Mouse (Mus musculus): ENCODE results near the gene Cmah. TPM values are rescaled to one million over a fixed set of nuclear protein-coding genes. Genes with fewer than 3 reads are reported as not detected.

Gene Cmah
- polyA plus RNA-seq, 1 experiment from 2014 or later: 0.19 TPM

DNA sequence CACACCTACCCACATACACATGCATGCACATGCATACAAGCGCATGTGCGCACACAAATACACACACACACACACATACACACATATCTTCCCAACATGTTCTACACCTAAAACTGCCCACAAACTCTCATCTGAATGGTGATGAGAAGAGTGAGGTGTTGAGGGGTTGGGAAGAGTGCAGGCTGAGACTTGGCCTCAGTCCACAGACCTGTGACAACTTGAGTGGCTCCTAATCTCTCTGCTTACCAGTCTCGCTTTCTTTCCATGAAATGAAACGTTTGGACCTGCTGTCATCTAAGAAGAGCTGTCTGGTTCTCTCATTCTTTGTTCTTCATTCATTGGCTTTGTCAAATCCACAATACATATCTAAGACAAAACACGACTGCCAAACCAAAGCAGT is 169.1 kb downstream of the Cmah start:
- no peak for ATAC-seq (ENCODE audit: insufficient number of reproducible peaks, insufficient read depth, low FRiP score, low TSS enrichment, low read depth)
- WGBS: 91% methylated on average over 5 of the region's 5 CpGs
- H3K27ac ChIP-seq: no peak overlapping the region
- H3K9me3 ChIP-seq: no peaks in the 10 kb centered on the region
- no peaks in the 10 kb centered on the region for H3K36me3 ChIP-seq
- H3K4me2 ChIP-seq: no peak overlapping the region
- H3K9ac ChIP-seq (replicated peaks): no peak overlapping the region
- no peak overlapping the region for H3K4me3 ChIP-seq (replicated peaks)
- H3K27me3 ChIP-seq: no peaks in the 10 kb centered on the region; the same call in 1 of the 2 replicates
- no peaks in the 10 kb centered on the region for H3K4me1 ChIP-seq (replicated peaks)

DNA sequence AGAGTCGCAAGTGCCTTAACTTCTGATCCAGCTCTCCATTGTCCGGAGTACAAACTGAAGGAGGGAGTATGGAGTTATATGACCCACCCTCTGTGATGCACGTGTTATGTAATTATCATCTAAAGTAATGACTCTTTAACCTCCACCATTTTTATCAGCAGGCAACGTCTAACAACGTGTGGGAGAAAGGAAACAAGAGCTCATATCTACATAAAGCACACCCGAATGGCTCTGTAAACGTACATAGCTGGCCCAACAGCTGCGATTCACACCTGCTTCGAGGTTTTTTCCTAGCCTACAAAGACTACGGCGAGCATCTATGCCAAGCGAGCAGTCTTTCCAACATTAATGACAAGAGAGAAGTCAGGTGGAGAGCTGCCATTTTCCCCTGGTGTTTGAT is 169.8 kb downstream of the Cmah start:
- no peaks in the 10 kb centered on the region for H3K36me3 ChIP-seq
- ATAC-seq (ENCODE audit: insufficient number of reproducible peaks, insufficient read depth, low FRiP score, low TSS enrichment, low read depth): no peak
- no peaks in the 10 kb centered on the region for H3K9me3 ChIP-seq
- H3K9ac ChIP-seq (replicated peaks): no peak overlapping the region
- no peaks in the 10 kb centered on the region for H3K4me1 ChIP-seq (replicated peaks)
- H3K4me2 ChIP-seq: no peak overlapping the region
- WGBS: 83% methylated on average over 12 of the region's 12 CpGs
- no peak overlapping the region for H3K4me3 ChIP-seq (replicated peaks)
- no peaks in the 10 kb centered on the region; the same call in 1 of the 2 replicates for H3K27me3 ChIP-seq
- H3K27ac ChIP-seq: no peak overlapping the region

DNA sequence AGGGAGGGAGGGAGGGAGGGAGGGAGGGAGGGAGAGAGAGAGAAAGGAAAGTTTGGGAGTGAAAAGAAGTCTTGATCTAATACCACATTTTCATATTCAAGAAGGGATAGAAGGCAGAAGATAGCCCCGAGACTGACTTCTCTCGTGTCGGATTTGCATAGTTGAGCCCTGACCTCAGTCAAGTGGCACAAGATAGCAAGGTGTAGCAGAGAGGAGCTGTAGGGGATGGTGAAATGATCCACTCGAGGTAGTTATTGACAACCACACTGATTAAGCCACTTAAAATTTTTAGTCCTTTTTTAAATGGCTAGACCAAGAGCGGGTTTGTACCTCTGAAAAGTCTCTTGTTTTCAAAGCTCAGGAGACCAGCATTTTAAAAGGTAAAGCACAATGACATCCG is 171.1 kb downstream of the Cmah start:
- H3K27me3 ChIP-seq: no peaks in the 10 kb centered on the region; the same call in 1 of the 2 replicates
- ATAC-seq (ENCODE audit: insufficient number of reproducible peaks, insufficient read depth, low FRiP score, low TSS enrichment, low read depth): no peak
- no peak overlapping the region for H3K27ac ChIP-seq
- 80% methylated on average over 6 of the region's 6 CpGs for WGBS
- no peaks in the 10 kb centered on the region for H3K36me3 ChIP-seq
- no peak overlapping the region for H3K9ac ChIP-seq (replicated peaks)
- H3K4me3 ChIP-seq (replicated peaks): no peak overlapping the region
- no peaks in the 10 kb centered on the region for H3K9me3 ChIP-seq
- H3K4me1 ChIP-seq (replicated peaks): no peaks in the 10 kb centered on the region
- no peak overlapping the region for H3K4me2 ChIP-seq

DNA sequence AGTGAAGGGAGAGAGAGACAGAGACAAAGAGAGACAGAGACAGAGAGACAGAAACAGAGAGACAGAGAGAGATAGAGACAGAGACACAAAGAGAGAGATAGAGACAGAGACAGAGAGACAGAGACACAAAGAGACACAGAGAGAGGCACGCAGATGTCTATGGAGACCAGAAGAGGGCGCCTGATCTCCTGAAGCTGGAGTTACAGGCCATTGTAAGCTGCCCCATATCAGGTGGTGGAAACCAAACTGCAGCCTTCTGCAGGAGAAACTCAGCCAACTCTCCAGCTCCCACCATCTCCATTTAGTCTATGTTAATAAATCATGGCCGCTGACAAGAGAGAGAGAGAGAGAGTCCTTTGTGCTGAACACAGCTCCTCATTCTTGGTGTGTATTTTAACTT is 172.3 kb downstream of the Cmah start:
- Histone ChIP-seq H3K4me2 (no peak overlapping the region), H3K9ac (replicated peaks) (no peak overlapping the region), H3K27me3 (no peaks in the 10 kb centered on the region; the same call in 1 of the 2 replicates), H3K4me1 (replicated peaks) (no peaks in the 10 kb centered on the region), H3K9me3 (no peaks in the 10 kb centered on the region), H3K36me3 (no peaks in the 10 kb centered on the region), H3K27ac (no peak overlapping the region), H3K4me3 (replicated peaks) (no peak overlapping the region)
- ATAC-seq (ENCODE audit: insufficient number of reproducible peaks, insufficient read depth, low FRiP score, low TSS enrichment, low read depth): no peak
- 38% methylated on average over 3 of the region's 3 CpGs for WGBS

DNA sequence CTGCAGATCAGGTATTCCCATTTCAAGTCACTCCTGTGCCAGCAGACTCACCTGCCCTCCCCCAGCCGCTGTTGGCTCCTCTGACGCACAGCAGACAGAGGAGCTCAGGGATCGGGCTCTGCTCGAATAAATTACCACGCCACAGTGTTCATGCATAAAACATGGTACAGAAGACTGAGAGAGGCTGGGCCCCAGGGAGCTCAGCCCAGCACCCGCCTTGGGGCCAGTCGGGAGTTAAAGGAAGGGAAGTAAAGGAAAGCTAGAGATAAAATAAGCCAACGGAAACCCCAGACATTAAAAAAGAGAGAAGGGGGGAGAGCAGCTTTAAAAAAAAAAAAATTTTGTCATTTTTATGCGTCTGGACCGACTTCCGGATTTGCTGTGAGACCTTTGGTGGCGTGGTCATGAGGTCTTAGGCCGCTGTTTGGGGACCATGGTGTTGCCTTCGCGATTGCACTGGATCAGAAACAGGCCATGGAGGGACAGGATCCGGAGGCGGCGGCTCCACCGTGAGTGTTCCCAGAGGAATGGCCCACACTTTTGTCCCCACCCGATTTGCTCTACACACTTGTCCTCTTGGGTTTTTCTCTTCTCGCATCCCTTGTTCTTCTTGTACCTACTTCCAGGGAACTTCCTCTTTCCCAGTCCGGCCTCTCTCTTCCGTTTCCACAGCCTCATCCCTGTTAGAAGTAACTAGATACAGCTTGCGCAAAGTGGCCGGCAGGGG is 174.1 kb downstream of the Cmah start:
- Histone ChIP-seq H3K9ac (replicated peaks) (no peak overlapping the region), H3K27me3 (no peaks in the 10 kb centered on the region), H3K4me2 (no peak overlapping the region), H3K4me3 (replicated peaks) (no peak overlapping the region), H3K9me3 (no peaks in the 10 kb centered on the region), H3K27ac (no peak overlapping the region), H3K4me1 (replicated peaks) (no peaks in the 10 kb centered on the region), H3K36me3 (no peaks in the 10 kb centered on the region)
- WGBS: 84% methylated on average over 25 of the region's 25 CpGs
- ATAC-seq (ENCODE audit: insufficient number of reproducible peaks, insufficient read depth, low FRiP score, low TSS enrichment, low read depth): no peak

DNA sequence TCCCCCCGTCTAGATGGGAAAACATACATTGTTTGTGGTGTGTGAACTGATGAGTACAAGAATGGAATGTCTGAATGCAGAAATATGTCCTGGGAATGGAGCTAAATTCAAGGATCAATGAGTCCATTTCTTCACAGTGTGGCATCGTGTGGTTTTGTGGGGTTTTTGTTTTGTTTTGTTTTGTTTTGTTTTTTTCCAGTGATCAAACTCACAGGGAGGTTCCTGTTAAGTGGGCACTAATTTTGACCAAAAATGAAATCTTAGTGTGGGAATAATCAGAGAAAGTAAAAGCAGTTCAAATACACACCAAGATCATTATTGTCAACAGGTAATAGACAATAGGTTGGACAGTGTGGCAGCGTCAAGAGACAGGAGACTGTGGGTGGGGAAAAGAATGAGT is 174.7 kb downstream of the Cmah start:
- Histone ChIP-seq H3K27ac (no peak overlapping the region), H3K4me1 (replicated peaks) (no peaks in the 10 kb centered on the region), H3K9ac (replicated peaks) (no peak overlapping the region), H3K9me3 (no peaks in the 10 kb centered on the region), H3K4me3 (replicated peaks) (no peak overlapping the region), H3K4me2 (no peak overlapping the region), H3K27me3 (no peaks in the 10 kb centered on the region), H3K36me3 (no peaks in the 10 kb centered on the region)
- 88% methylated on average over 3 of the region's 3 CpGs for whole genome bisulfite sequencing
- ATAC-seq (ENCODE audit: insufficient number of reproducible peaks, insufficient read depth, low FRiP score, low TSS enrichment, low read depth): no peak

DNA sequence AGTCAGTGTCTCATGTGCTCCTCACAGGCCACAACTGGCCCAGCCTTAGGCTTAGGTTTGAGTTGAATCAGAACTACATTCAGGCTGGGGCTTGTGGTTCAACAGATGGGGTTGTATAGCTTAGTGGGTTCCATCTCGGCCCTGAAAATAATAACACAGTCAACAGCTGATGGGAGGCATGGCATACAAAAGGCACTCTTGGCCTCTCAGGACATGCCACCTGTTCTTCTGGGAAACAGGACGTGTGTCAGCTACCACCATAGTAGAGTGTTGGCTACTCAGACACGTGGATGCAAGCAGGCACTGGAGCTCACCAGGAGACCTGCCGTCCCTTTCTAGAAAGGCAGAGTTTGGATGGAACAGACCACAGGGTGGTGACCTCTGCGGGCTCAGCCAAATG is 178.6 kb downstream of the Cmah start:
- Histone ChIP-seq H3K4me3 (replicated peaks) (no peak overlapping the region), H3K9ac (replicated peaks) (no peak overlapping the region), H3K27me3 (no peaks in the 10 kb centered on the region), H3K9me3 (no peaks in the 10 kb centered on the region), H3K27ac (no peak overlapping the region), H3K4me2 (no peak overlapping the region), H3K4me1 (replicated peaks) (no peaks in the 10 kb centered on the region), H3K36me3 (no peaks in the 10 kb centered on the region)
- 56% methylated on average over 5 of the region's 5 CpGs for whole genome bisulfite sequencing
- no peak for ATAC-seq (ENCODE audit: insufficient number of reproducible peaks, insufficient read depth, low FRiP score, low TSS enrichment, low read depth)

DNA sequence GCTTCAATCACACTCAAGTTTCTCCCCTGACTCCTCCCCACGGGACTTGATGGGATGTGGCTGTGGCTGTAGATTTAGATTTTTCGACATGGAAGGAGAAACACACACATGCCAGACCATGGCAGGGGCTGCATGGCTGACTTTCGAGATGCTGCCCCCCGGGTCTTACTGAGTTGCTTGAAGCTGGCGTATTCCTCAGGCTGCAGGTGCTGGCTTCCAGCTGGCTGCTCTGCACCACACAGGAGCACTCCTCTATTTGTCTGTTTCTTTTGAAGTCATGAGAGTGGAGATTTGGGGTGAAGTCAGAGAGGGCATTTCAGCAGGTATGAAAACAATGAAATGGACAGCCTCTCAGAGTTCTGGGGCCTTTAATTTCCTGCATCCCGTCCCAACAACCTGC is 180.0 kb downstream of the Cmah start:
- H3K4me3 ChIP-seq (replicated peaks): no peak overlapping the region
- H3K4me1 ChIP-seq (replicated peaks): no peaks in the 10 kb centered on the region
- no peak overlapping the region for H3K4me2 ChIP-seq
- H3K27ac ChIP-seq: no peak overlapping the region
- ATAC-seq (ENCODE audit: insufficient number of reproducible peaks, insufficient read depth, low FRiP score, low TSS enrichment, low read depth): no peak
- no peak overlapping the region for H3K9ac ChIP-seq (replicated peaks)
- no peaks in the 10 kb centered on the region for H3K27me3 ChIP-seq
- H3K9me3 ChIP-seq: no peaks in the 10 kb centered on the region
- 72% methylated on average over 6 of the region's 6 CpGs for WGBS
- H3K36me3 ChIP-seq: no peaks in the 10 kb centered on the region

DNA sequence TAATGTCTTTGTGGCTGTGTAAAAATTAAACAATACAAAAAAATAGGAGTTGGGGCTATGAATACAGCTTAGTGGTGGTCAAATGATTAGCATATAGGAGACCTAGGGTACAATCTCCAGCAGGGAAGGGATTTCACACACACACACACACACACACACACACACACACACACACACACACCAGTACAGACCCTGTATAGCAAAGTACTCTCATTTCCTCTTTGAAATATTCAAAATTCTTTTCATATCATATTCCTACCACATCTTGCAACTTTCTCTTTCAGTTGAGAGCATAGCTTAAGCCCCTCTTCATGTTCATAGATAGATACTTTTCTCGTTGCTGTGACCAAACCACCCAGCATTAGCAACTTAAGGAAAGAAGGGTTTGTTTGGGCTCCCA is 181.7 kb downstream of the Cmah start:
- WGBS: 70% methylated on average over 1 of the region's 1 CpGs
- Histone ChIP-seq H3K9ac (replicated peaks) (no peak overlapping the region), H3K4me3 (replicated peaks) (no peak overlapping the region), H3K27me3 (no peaks in the 10 kb centered on the region), H3K27ac (no peak overlapping the region), H3K4me1 (replicated peaks) (no peaks in the 10 kb centered on the region), H3K4me2 (no peak overlapping the region), H3K36me3 (no peaks in the 10 kb centered on the region), H3K9me3 (no peaks in the 10 kb centered on the region)
- ATAC-seq (ENCODE audit: insufficient number of reproducible peaks, insufficient read depth, low FRiP score, low TSS enrichment, low read depth): no peak

DNA sequence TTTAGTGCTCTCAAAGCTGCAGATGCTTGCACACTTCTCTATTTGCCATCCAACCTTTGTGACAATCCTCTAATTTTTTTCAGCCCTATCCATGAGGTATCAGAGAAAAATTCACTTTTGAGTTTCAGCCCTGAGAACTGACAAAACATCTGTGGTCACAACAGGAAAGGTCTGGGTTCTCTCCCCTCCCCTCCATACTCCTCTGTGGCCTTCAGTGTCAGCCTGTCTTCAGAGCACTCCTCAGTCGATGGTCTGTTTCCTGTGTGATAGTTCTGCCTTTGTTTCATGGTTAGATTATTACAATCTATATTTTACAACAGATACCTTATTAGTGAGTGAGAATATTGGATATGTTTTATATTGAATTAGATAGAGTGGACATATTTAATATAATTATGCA is 184.2 kb downstream of the Cmah start:
- no peak overlapping the region for H3K4me3 ChIP-seq (replicated peaks)
- no peaks in the 10 kb centered on the region for H3K27me3 ChIP-seq
- H3K27ac ChIP-seq: no peak overlapping the region
- no peak overlapping the region for H3K9ac ChIP-seq (replicated peaks)
- ATAC-seq (ENCODE audit: insufficient number of reproducible peaks, insufficient read depth, low FRiP score, low TSS enrichment, low read depth): no peak
- H3K4me2 ChIP-seq: no peak overlapping the region
- no peaks in the 10 kb centered on the region for H3K9me3 ChIP-seq
- 76% methylated on average over 1 of the region's 1 CpGs for WGBS
- H3K4me1 ChIP-seq (replicated peaks): no peaks in the 10 kb centered on the region
- H3K36me3 ChIP-seq: no peaks in the 10 kb centered on the region

DNA sequence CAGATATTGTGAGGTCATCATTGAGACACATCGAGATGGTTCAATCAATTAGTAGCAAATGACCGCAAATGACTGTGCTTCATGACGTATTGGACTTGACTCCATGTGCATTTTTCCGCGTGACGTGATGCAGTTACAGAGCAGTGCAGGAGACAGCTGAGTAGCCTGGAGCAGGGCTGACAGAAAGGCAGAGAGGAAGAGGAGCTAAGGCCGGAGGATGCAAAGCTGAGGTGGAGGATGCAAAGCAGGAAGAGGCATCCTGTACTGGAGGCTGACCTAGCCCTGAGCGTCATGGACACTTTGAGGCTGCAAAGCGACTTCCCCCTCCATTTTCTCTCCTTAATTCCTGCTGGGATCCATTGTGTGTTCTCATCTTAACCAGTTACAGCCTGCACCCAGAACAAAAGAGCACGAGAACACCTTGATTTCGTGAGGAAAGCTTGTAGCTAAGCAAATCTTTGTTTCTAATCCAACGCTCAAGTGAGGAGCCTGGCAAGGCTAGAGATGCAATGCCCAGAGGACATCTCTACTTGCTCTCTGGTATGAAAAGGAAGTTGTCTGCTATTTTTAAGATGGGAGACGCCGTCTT is 184.8 kb downstream of the Cmah start:
- no peaks in the 10 kb centered on the region for H3K36me3 ChIP-seq
- WGBS: 84% methylated on average over 14 of the region's 14 CpGs
- no peak overlapping the region for H3K4me3 ChIP-seq (replicated peaks)
- no peaks in the 10 kb centered on the region for H3K4me1 ChIP-seq (replicated peaks)
- no peak overlapping the region for H3K9ac ChIP-seq (replicated peaks)
- no peaks in the 10 kb centered on the region for H3K9me3 ChIP-seq
- H3K27me3 ChIP-seq: no peaks in the 10 kb centered on the region
- no peak for ATAC-seq (ENCODE audit: insufficient number of reproducible peaks, insufficient read depth, low FRiP score, low TSS enrichment, low read depth)
- H3K4me2 ChIP-seq: no peak overlapping the region
- no peak overlapping the region for H3K27ac ChIP-seq

DNA sequence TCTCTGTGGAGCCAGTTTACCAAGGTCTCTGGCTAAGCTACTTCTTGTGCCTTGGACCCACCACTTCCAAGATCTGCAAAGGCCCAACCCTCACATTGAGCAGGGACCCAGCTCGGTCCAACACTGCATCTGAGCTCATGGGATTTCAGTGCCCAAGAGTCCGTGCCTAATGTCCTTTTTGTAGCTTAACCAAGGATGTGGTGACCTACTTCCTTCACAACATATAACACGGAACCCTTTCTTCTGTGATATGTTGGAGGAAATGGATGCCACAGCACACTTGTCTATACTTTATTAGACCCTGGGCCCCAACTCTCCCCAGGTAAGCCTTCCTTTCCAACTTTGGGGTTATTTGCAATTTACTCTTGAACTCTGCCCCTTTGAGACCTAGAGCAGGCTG is 186.5 kb downstream of the Cmah start:
- Histone ChIP-seq H3K4me2 (no peak overlapping the region), H3K36me3 (no peaks in the 10 kb centered on the region), H3K27ac (no peak overlapping the region), H3K4me1 (replicated peaks) (no peaks in the 10 kb centered on the region), H3K4me3 (replicated peaks) (no peak overlapping the region), H3K9ac (replicated peaks) (no peak overlapping the region), H3K27me3 (no peaks in the 10 kb centered on the region), H3K9me3 (no peaks in the 10 kb centered on the region)
- no peak for ATAC-seq (ENCODE audit: insufficient number of reproducible peaks, insufficient read depth, low FRiP score, low TSS enrichment, low read depth)
- WGBS: 89% methylated on average over 3 of the region's 3 CpGs
